Mouse (Mus musculus): ENCODE data around the gene Acin1. TPM values are rescaled to one million over a fixed set of nuclear protein-coding genes. Genes with fewer than 3 reads are reported as not detected.
A peak's percentile ranks its signal among the peaks of the same experiment; 100 is the strongest.

The Acin1 gene
- total and polyA plus RNA-seq, 3 experiments: 74.0 to 324 (median 118) TPM

DNA sequence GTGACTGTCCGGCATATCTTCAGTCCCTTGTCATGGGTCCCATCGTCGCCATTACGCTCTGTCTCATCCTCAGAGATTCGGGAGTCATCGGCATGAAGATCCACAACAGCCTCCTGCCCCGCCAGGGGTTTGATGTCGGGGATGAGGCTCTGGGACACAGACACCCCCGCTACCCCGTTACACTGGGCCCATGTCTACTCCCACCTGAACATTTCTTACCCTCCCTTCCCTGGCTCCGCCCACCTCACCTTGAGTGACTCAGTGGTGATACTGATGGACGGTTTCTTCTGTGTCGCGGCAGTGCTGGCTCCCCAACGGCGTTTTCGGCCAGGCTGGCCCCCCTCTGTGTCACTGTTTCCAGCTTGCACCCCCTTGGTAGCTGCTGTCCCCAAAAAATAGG is 40.3 kb downstream of the Acin1 start:
- peaks cover 7 to 37% of the 10 kb centered on the region in 2 experiments for H3K4me1 ChIP-seq (ENCODE audit: control insufficient read depth in 1 of 2, insufficient read depth in 2 of 2)
- no peak overlapping the region for H3K9ac ChIP-seq (ENCODE audit: insufficient read depth, low read depth)
- H3K79me2 ChIP-seq (replicated peaks; ENCODE audit: control insufficient read depth, extremely low read depth, insufficient read depth, poor library complexity, severe bottlenecking): peaks cover 39% of the 10 kb centered on the region
- in situ Hi-C loops (cut with MboI; ENCODE audit: low pct_ligation_motif_present, low pct_unique_long_range_greater_than_20kb, low sequenced_read_pairs): loop anchor here (5.0 to 25.0 kb wide), 2 partner anchors 414 to 584 kb away; no protein-coding TSS in a partner anchor
- peak overlapping the region; percentile 13; the same call in 1 of the 2 replicates for H3K27ac ChIP-seq (ENCODE audit: insufficient read depth, low read depth)
- no peak for TF ChIP-seq POLR2A (IDR thresholded peaks at IDR 0.05; ENCODE audit: low read depth, low read length)
- no peak for TF ChIP-seq PAX5 (IDR thresholded peaks at IDR 0.05; ENCODE audit: low read length)
- no peak for TF ChIP-seq TCF12 (IDR thresholded peaks at IDR 0.05; ENCODE audit: low read depth, low read length)
- TF ChIP-seq KAT2A (IDR thresholded peaks at IDR 0.05; ENCODE audit: insufficient replicate concordance, low read length): no peak
- no peak for TF ChIP-seq ETS1 (conservative IDR thresholded peaks at IDR 0.05; ENCODE audit: low read depth, low read length)
- no peak for TF ChIP-seq UBTF (IDR thresholded peaks at IDR 0.05; ENCODE audit: low read depth, low read length)
- TF ChIP-seq RAD21 (IDR thresholded peaks at IDR 0.05; ENCODE audit: low read depth, low read length): no peak
- TF ChIP-seq CHD2 (IDR thresholded peaks at IDR 0.05; ENCODE audit: low read length): no peak
- no peak for TF ChIP-seq ZC3H11A (IDR thresholded peaks at IDR 0.05; ENCODE audit: low read depth, low read length)
- no peak for TF ChIP-seq JUN (IDR thresholded peaks at IDR 0.05; ENCODE audit: insufficient read depth, low read depth, low read length)
- TF ChIP-seq NELFE (IDR thresholded peaks at IDR 0.05; ENCODE audit: low read depth, low read length): no peak
- no peak for TF ChIP-seq IRF4 (IDR thresholded peaks at IDR 0.05; ENCODE audit: low read depth, low read length)
- TF ChIP-seq ELF1 (IDR thresholded peaks at IDR 0.05; ENCODE audit: low read depth, low read length): no peak
- no peak for TF ChIP-seq HCFC1 (IDR thresholded peaks at IDR 0.05; ENCODE audit: low read depth, low read length)
- dilution Hi-C loops (cut with MboI; ENCODE audit: extremely low pct_ligation_motif_present, extremely low pct_unique_long_range_greater_than_20kb, low sequenced_read_pairs): no loop called here
- no peaks in the 10 kb centered on the region for H3K9me3 ChIP-seq (replicated peaks; ENCODE audit: low read length)
- H3K4me3 ChIP-seq (replicated peaks in 1 of 3; ENCODE audit: low read depth in 2 of 3, low read length in 2 of 3, poor library complexity in 1 of 3): no peak overlapping the region
- no peak for DNase-seq (ENCODE audit: extremely low read depth)
- H3K36me3 ChIP-seq (replicated peaks in 1 of 2; ENCODE audit: control insufficient read depth in 1 of 2, insufficient read depth in 1 of 2, low read length in 1 of 2): peaks cover 84 to 95% of the 10 kb centered on the region in 2 experiments
- H3K27me3 ChIP-seq (replicated peaks): no peaks in the 10 kb centered on the region
- H3K4me2 ChIP-seq (ENCODE audit: insufficient read depth, low read depth, poor library complexity, severe bottlenecking): no peak overlapping the region

DNA sequence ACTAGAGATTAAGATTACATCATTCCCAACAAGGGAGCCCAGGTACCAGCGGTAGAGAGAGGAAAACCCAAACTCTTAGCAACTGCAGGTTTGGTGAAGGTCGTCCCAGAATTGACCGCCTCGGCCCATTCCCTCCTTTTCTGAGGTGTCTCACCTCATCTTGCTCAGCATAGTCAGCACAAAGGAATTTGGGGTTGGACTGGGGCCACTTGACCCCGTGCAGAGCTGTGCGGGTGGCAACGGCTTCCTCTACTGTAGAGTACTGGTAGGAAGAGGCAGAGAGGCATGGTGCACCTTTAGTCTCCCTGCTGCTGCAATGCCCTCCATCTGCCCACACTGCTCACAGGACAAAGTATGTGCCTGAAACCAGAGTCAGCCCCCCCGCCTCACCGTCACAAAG is 42.4 kb downstream of the Acin1 start:
- Histone ChIP-seq H3K27ac (ENCODE audit: insufficient read depth, low read depth) (no peak overlapping the region), H3K79me2 (replicated peaks; ENCODE audit: control insufficient read depth, extremely low read depth, insufficient read depth, poor library complexity, severe bottlenecking) (peaks cover 20% of the 10 kb centered on the region), H3K4me1 (ENCODE audit: control insufficient read depth in 1 of 2, insufficient read depth in 2 of 2) (peaks cover 5 to 27% of the 10 kb centered on the region in 2 experiments; a peak in 2 of 4 replicates), H3K4me3 (replicated peaks in 1 of 3; ENCODE audit: low read depth in 2 of 3, low read length in 2 of 3, poor library complexity in 1 of 3) (no peak overlapping the region), H3K9ac (ENCODE audit: insufficient read depth, low read depth) (no peak overlapping the region), H3K4me2 (ENCODE audit: insufficient read depth, low read depth, poor library complexity, severe bottlenecking) (no peak overlapping the region), H3K27me3 (replicated peaks) (no peaks in the 10 kb centered on the region), H3K36me3 (replicated peaks in 1 of 2; ENCODE audit: control insufficient read depth in 1 of 2, insufficient read depth in 1 of 2, low read length in 1 of 2) (peaks cover 66 to 96% of the 10 kb centered on the region in 2 experiments), H3K9me3 (replicated peaks; ENCODE audit: low read length) (no peaks in the 10 kb centered on the region)
- dilution Hi-C loops (cut with MboI; ENCODE audit: extremely low pct_ligation_motif_present, extremely low pct_unique_long_range_greater_than_20kb, low sequenced_read_pairs) (no loop called here), in situ Hi-C loops (cut with MboI; ENCODE audit: low pct_ligation_motif_present, low pct_unique_long_range_greater_than_20kb, low sequenced_read_pairs) (loop anchor here (25.0 kb wide), 1 partner anchor 582 kb away; no protein-coding TSS in a partner anchor)
- TF ChIP-seq GABPA (IDR thresholded peaks at IDR 0.05; ENCODE audit: insufficient replicate concordance, low read depth, low read length) (no peak), TBP (conservative IDR thresholded peaks at IDR 0.05; ENCODE audit: low read depth, low read length) (no peak), MYC (IDR thresholded peaks at IDR 0.05; ENCODE audit: low read depth, low read length) (no peak), POLR2AphosphoS2 (IDR thresholded peaks at IDR 0.05; ENCODE audit: low read depth, low read length) (no peak), ZNF384 (IDR thresholded peaks at IDR 0.05; ENCODE audit: low read depth, low read length) (no peak)
- no peak for DNase-seq (ENCODE audit: extremely low read depth)

Data from CH12.LX (cell line).